Mouse (Mus musculus) right cerebral cortex, postnatal 4 days (tissue): Measurements from ENCODE around the gene Ppp2r5a.

ENCODE experiments used
- DNase-seq: peaks from one replicate; pipeline ENCODE4 v3.0.0-alpha.2; 2022

Ppp2r5a gene

GRCm38 (mm10) chr1:191374993-191375643, 28.0 kb downstream of the Ppp2r5a start:
- DNase-seq, result no peak

GRCm38 (mm10) chr1:191369140-191369539, 33.9 kb downstream of the Ppp2r5a start:
- DNase-seq, result no peak

- no peak for DNase-seq
Measured at GRCm38 (mm10) chr1:191368193-191368592, 34.9 kb downstream of the Ppp2r5a start.

- no peak for DNase-seq
Measured at GRCm38 (mm10) chr1:191364477-191364876, 38.6 kb downstream of the Ppp2r5a start.

GRCm38 (mm10) chr1:191362412-191362811, 40.7 kb downstream of the Ppp2r5a start:
- DNase-seq, result no peak

GRCm38 (mm10) chr1:191359478-191359877, 43.6 kb downstream of the Ppp2r5a start:
- no peak for DNase-seq

GRCm38 (mm10) chr1:191356936-191357335, 46.1 kb downstream of the Ppp2r5a start:
- no peak for DNase-seq

GRCm38 (mm10) chr1:191353836-191354235, 49.2 kb downstream of the Ppp2r5a start:
- no peak for DNase-seq

GRCm38 (mm10) chr1:191352786-191353488, 50.1 kb downstream of the Ppp2r5a start:
- peak; percentile 84 for DNase-seq

- DNase-seq, result no peak
Measured at GRCm38 (mm10) chr1:191350355-191350754, 52.7 kb downstream of the Ppp2r5a start.

- no peak for DNase-seq
Measured at GRCm38 (mm10) chr1:191349486-191350037, 53.5 kb downstream of the Ppp2r5a start.

- DNase-seq, result no peak
Measured at GRCm38 (mm10) chr1:191348996-191349395, 54.1 kb downstream of the Ppp2r5a start.

GRCm38 (mm10) chr1:191348592-191348991, 54.5 kb downstream of the Ppp2r5a start:
- DNase-seq, result no peak

- DNase-seq, result no peak
Measured at GRCm38 (mm10) chr1:191347602-191348001, 55.5 kb downstream of the Ppp2r5a start.

GRCm38 (mm10) chr1:191340530-191340929, 62.5 kb downstream of the Ppp2r5a start:
- no peak for DNase-seq

GRCm38 (mm10) chr1:191339876-191340275, 63.2 kb downstream of the Ppp2r5a start:
- DNase-seq, result no peak

GRCm38 (mm10) chr1:191334500-191334899, 68.6 kb downstream of the Ppp2r5a start:
- no peak for DNase-seq

GRCm38 (mm10) chr1:191330356-191330755, 72.7 kb downstream of the Ppp2r5a start:
- DNase-seq, result no peak

GRCm38 (mm10) chr1:191328019-191328441, 75.0 kb downstream of the Ppp2r5a start:
- DNase-seq, result peak; percentile 40

GRCm38 (mm10) chr1:191327258-191327657, 75.8 kb downstream of the Ppp2r5a start:
- no peak for DNase-seq

GRCm38 (mm10) chr1:191326233-191326882, 76.7 kb downstream of the Ppp2r5a start:
- peak; percentile 58 for DNase-seq

- peak; percentile 96 for DNase-seq
Measured at GRCm38 (mm10) chr1:191325726-191326232, 77.3 kb downstream of the Ppp2r5a start, which contains the start of gene Tmem206. TSS of gene Tmem206 (plus strand) at chr1:191325912.
